Mouse (Mus musculus): Measurements from ENCODE around the gene Uba2. TPM values are rescaled to one million over a fixed set of nuclear protein-coding genes. Genes with fewer than 3 reads are reported as not detected.
"Not testable (repeated sequence)": the region's sequence is repeated elsewhere in the genome, so short reads cannot be mapped to it uniquely, and the experiment has no call there.

The Uba2 gene
- total RNA-seq (2017) = 107 to 120 TPM (median 115 TPM) in 3 replicates

- ATAC-seq (replicated peaks; ENCODE audit: insufficient number of reproducible peaks, low FRiP score, low TSS enrichment, poor library complexity, severe bottlenecking) = no peak
Measured at GRCm38 (mm10) chr7:34169454-34169853, at the start of gene Uba2. Gene Uba2 (minus strand): TSS chr7:34169599.

- no peak for ATAC-seq (replicated peaks; ENCODE audit: insufficient number of reproducible peaks, low FRiP score, low TSS enrichment, poor library complexity, severe bottlenecking)
Measured at GRCm38 (mm10) chr7:34218496-34218895, 49.1 kb upstream of the Uba2 start.

- ATAC-seq (replicated peaks; ENCODE audit: insufficient number of reproducible peaks, low FRiP score, low TSS enrichment, poor library complexity, severe bottlenecking) = no peak
Measured at GRCm38 (mm10) chr7:34216474-34216873, 47.1 kb upstream of the Uba2 start.

GRCm38 (mm10) chr7:34215481-34215880 lies 46.1 kb upstream of the Uba2 start:
- ATAC-seq (replicated peaks; ENCODE audit: insufficient number of reproducible peaks, low FRiP score, low TSS enrichment, poor library complexity, severe bottlenecking) = no peak

GRCm38 (mm10) chr7:34214644-34215043 lies 45.2 kb upstream of the Uba2 start:
- peak; percentile 49 for ATAC-seq (replicated peaks; ENCODE audit: insufficient number of reproducible peaks, low FRiP score, low TSS enrichment, poor library complexity, severe bottlenecking)

- no peak for ATAC-seq (replicated peaks; ENCODE audit: insufficient number of reproducible peaks, low FRiP score, low TSS enrichment, poor library complexity, severe bottlenecking)
Measured at GRCm38 (mm10) chr7:34213281-34213680, 43.9 kb upstream of the Uba2 start.

- ATAC-seq (replicated peaks; ENCODE audit: insufficient number of reproducible peaks, low FRiP score, low TSS enrichment, poor library complexity, severe bottlenecking) = no peak
Measured at GRCm38 (mm10) chr7:34208027-34208745, 38.8 kb upstream of the Uba2 start.

GRCm38 (mm10) chr7:34206331-34206730 lies 36.9 kb upstream of the Uba2 start:
- no peak for ATAC-seq (replicated peaks; ENCODE audit: insufficient number of reproducible peaks, low FRiP score, low TSS enrichment, poor library complexity, severe bottlenecking)

- not testable (repeated sequence) for ATAC-seq (replicated peaks; ENCODE audit: insufficient number of reproducible peaks, low FRiP score, low TSS enrichment, poor library complexity, severe bottlenecking)
Measured at GRCm38 (mm10) chr7:34202147-34202546, 32.7 kb upstream of the Uba2 start.

GRCm38 (mm10) chr7:34200829-34201228 lies 31.4 kb upstream of the Uba2 start:
- ATAC-seq (replicated peaks; ENCODE audit: insufficient number of reproducible peaks, low FRiP score, low TSS enrichment, poor library complexity, severe bottlenecking) = no peak

GRCm38 (mm10) chr7:34198346-34198745 lies 28.9 kb upstream of the Uba2 start:
- peak; percentile 62 for ATAC-seq (replicated peaks; ENCODE audit: insufficient number of reproducible peaks, low FRiP score, low TSS enrichment, poor library complexity, severe bottlenecking)

- peak; percentile 82 for ATAC-seq (replicated peaks; ENCODE audit: insufficient number of reproducible peaks, low FRiP score, low TSS enrichment, poor library complexity, severe bottlenecking)
Measured at GRCm38 (mm10) chr7:34196132-34197128, 27.0 kb upstream of the Uba2 start, which contains the start of gene Pdcd2l. Gene Pdcd2l (minus strand): TSS chr7:34196661.

GRCm38 (mm10) chr7:34195632-34196031 lies 26.2 kb upstream of the Uba2 start:
- no peak for ATAC-seq (replicated peaks; ENCODE audit: insufficient number of reproducible peaks, low FRiP score, low TSS enrichment, poor library complexity, severe bottlenecking)

GRCm38 (mm10) chr7:34192825-34193224 lies 23.4 kb upstream of the Uba2 start:
- ATAC-seq (replicated peaks; ENCODE audit: insufficient number of reproducible peaks, low FRiP score, low TSS enrichment, poor library complexity, severe bottlenecking) = peak; percentile 83

- ATAC-seq (replicated peaks; ENCODE audit: insufficient number of reproducible peaks, low FRiP score, low TSS enrichment, poor library complexity, severe bottlenecking) = peak; percentile 75
Measured at GRCm38 (mm10) chr7:34189376-34189989, 20.1 kb upstream of the Uba2 start.

- ATAC-seq (replicated peaks; ENCODE audit: insufficient number of reproducible peaks, low FRiP score, low TSS enrichment, poor library complexity, severe bottlenecking) = no peak
Measured at GRCm38 (mm10) chr7:34183794-34184193, 14.4 kb upstream of the Uba2 start.

GRCm38 (mm10) chr7:34183356-34183755 lies 14.0 kb upstream of the Uba2 start:
- ATAC-seq (replicated peaks; ENCODE audit: insufficient number of reproducible peaks, low FRiP score, low TSS enrichment, poor library complexity, severe bottlenecking) = no peak

- ATAC-seq (replicated peaks; ENCODE audit: insufficient number of reproducible peaks, low FRiP score, low TSS enrichment, poor library complexity, severe bottlenecking) = not testable (repeated sequence)
Measured at GRCm38 (mm10) chr7:34176241-34176640, 6.8 kb upstream of the Uba2 start.

- ATAC-seq (replicated peaks; ENCODE audit: insufficient number of reproducible peaks, low FRiP score, low TSS enrichment, poor library complexity, severe bottlenecking) = no peak
Measured at GRCm38 (mm10) chr7:34172251-34172650, 2.9 kb upstream of the Uba2 start.
